Mouse (Mus musculus) activated CD4-positive, CD25-positive, alpha-beta regulatory T cell, adult 4 months (primary cell): ENCODE data around the gene Colgalt1. TPM values are rescaled to one million over a fixed set of nuclear protein-coding genes. Genes with fewer than 3 reads are reported as not detected.

Experiments used
- ATAC-seq: one replicate; pipeline ENCODE4 v1.8.0; 2017
- polyA plus RNA-seq, 2 experiments: library from polyadenylated mRNA; unstranded; fragments of 100-300 nt; shearing (Covaris generic); gene quantifications; one replicate each; pipeline ENCODE4 v1.2.1; 2017

The Colgalt1 gene
- polyA plus RNA-seq, 2 experiments from 2014 or later, result 10.5 to 11.4 TPM

GRCm38 (mm10) chr8:71591471-71592373 lies 19.1 kb upstream of the Colgalt1 start, which contains the start of gene Pgls:
Gene Pgls, plus strand, starts transcription at chr8:71592176.
- peak; percentile 77 for ATAC-seq

- peak; percentile 17 for ATAC-seq
Measured at GRCm38 (mm10) chr8:71592374-71593170, 18.2 kb upstream of the Colgalt1 start.

- ATAC-seq, result no peak
Measured at GRCm38 (mm10) chr8:71593556-71594323, 17.1 kb upstream of the Colgalt1 start.

- no peak for ATAC-seq
Measured at GRCm38 (mm10) chr8:71594324-71594722, 16.5 kb upstream of the Colgalt1 start.

- peak; percentile 38 for ATAC-seq
Measured at GRCm38 (mm10) chr8:71595862-71596261, 14.9 kb upstream of the Colgalt1 start.

GRCm38 (mm10) chr8:71596384-71596783 lies 14.4 kb upstream of the Colgalt1 start:
- no peak for ATAC-seq

- no peak for ATAC-seq
Measured at GRCm38 (mm10) chr8:71596798-71597197, 14.0 kb upstream of the Colgalt1 start.

GRCm38 (mm10) chr8:71597451-71597850 lies 13.3 kb upstream of the Colgalt1 start, which contains the start of gene Fam129c:
Gene Fam129c, plus strand, starts transcription at chr8:71597648.
- no peak for ATAC-seq

GRCm38 (mm10) chr8:71598375-71598774 lies 12.4 kb upstream of the Colgalt1 start:
- no peak for ATAC-seq

GRCm38 (mm10) chr8:71598841-71599240 lies 12.0 kb upstream of the Colgalt1 start:
- ATAC-seq, result no peak

GRCm38 (mm10) chr8:71601939-71602665 lies 8.7 kb upstream of the Colgalt1 start:
- peak; percentile 32 for ATAC-seq

- ATAC-seq, result no peak
Measured at GRCm38 (mm10) chr8:71602666-71603334, 8.0 kb upstream of the Colgalt1 start.

- ATAC-seq, result no peak
Measured at GRCm38 (mm10) chr8:71604021-71604420, 6.8 kb upstream of the Colgalt1 start.

- no peak for ATAC-seq
Measured at GRCm38 (mm10) chr8:71612141-71612540, 1.3 kb downstream of the Colgalt1 start.

GRCm38 (mm10) chr8:71613418-71613817 lies 2.6 kb downstream of the Colgalt1 start:
- no peak for ATAC-seq

- ATAC-seq, result no peak
Measured at GRCm38 (mm10) chr8:71619786-71620185, 9.0 kb downstream of the Colgalt1 start.

- no peak for ATAC-seq
Measured at GRCm38 (mm10) chr8:71625088-71625487, 14.3 kb downstream of the Colgalt1 start.

GRCm38 (mm10) chr8:71626753-71627152 lies 16.0 kb downstream of the Colgalt1 start:
- ATAC-seq, result no peak

- no peak for ATAC-seq
Measured at GRCm38 (mm10) chr8:71627265-71628099, 16.7 kb downstream of the Colgalt1 start.

GRCm38 (mm10) chr8:71628396-71629095 lies 17.7 kb downstream of the Colgalt1 start:
- ATAC-seq, result no peak
